Mouse (Mus musculus) spleen, postnatal 36 days (tissue): Measurements from ENCODE around the gene Inpp4a.

ENCODE experiments used
- DNase-seq, 2 experiments: peaks; one replicate each; pipeline ENCODE4 v3.0.0; 2022; ENCODE audit warnings: low spot score in 2 of 2, mixed read lengths in 1 of 2

Gene Inpp4a

DNA sequence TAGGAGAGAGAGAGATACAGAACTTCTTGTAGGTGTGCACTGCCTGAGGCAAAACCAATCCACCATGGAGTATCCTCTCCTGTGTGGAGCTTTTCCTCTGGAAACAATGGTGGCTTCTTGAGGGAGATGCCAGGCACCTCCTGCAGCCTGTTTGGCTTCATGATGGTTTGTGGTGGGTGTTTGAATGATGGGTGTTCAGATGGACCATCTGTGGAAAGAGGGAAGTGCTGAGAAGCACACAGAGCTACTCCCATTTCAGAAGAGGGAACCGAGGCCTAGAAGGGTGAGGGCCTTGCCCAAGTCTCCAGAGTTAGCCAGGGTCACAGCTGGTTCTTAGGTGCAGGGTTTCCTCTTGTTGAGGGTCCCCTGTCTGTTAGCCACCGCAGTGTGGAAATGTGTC lies 23.0 kb downstream of the Inpp4a start:
- no peak for DNase-seq

DNA sequence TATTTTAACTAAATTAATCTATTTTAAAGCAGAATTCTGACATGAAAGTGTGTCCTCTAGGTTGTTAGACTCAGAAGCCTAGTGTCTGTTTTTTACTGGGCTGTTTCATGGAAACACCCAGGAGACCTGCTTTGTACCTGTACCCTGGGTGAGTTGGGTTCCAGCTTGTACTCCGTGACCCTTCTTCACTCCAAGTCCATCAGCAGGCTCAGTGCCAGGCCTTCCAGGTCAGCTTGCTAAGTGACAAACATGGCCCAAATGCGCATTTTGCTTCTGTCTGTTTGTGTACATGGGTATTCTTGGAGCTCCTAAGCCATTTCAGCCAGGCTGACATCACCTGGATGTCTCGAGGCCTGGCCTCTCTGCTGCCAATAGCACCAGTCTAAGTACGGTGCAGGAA lies 23.5 kb downstream of the Inpp4a start:
- DNase-seq = no peak

DNA sequence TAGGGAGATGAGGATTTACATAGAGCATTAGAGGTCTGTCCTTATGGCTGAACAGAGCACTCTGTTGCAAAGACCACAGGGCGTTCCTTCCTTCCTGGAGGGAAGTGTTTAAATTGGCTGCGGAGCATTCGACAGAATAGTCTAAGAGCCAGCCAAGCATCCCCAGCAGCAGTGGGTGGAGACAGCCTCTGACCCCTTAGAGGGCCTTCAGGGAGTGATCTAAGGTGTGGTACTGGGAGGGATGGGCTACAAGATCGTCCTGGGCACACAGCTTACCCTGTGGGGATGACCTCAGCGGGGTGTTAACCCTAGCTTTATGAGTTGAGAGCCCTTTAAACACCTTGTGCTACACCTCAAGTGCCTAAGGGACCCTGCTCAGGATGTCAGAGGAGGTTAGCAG lies 24.9 kb downstream of the Inpp4a start:
- DNase-seq = no peak

DNA sequence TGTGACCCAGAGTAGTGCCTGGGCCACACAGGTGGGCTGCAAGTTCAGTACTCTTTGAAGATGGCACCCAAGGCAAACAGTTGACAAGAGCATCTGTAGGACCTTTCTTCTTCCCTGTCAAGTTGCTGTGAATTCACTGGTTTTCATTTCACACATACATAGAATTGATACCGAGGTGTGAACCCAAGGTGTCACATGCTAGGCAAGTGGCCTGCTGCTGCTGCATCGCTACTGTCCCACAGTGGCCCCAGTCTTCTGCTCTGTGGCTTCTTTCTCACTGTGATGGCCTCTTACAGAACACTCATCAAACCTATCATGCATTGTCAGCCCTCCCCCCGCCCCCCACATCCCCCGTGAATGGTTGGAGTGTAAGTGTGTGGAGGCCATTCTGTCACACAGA lies 27.6 kb downstream of the Inpp4a start:
- no peak for DNase-seq

DNA sequence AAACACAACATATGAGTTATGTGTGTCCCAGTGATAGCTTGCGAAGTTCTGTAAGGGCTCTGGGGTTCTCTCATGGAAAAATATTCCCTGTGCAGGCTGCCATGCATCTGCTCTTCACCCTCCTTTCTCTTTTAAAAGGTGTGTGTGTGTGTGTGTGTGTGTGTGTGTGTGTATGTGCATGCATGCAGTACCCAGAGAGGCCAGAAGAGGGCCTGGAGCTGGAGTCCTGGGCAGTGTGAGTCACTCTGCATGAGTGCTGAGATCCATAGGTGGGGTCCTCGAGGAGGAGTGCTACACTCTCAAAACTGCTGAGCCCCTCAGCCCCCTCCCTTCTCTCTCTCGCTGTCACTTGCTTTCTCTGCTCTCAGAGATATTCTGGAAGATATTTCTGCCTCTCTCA lies 29.5 kb downstream of the Inpp4a start:
- DNase-seq = no peak

DNA sequence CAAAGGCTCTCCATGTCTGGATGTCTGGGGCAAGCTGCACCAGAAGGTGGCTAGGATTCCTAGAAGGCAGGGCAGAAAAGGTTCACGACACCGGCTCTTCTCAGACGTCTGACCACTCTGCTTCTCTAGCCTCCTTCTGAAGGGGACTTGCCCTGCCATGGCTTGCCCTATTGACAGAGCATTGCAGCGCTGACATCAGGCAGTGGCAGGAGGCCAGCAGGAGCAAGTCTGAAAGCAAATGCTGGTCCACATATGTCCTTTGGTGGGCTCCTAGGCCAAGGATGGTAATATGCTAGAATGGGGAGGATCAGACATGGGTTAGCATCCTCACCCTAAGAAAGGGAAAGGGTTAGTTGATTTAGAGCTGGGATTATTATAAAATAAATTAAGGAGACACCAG lies 30.2 kb downstream of the Inpp4a start:
- DNase-seq = no peak

DNA sequence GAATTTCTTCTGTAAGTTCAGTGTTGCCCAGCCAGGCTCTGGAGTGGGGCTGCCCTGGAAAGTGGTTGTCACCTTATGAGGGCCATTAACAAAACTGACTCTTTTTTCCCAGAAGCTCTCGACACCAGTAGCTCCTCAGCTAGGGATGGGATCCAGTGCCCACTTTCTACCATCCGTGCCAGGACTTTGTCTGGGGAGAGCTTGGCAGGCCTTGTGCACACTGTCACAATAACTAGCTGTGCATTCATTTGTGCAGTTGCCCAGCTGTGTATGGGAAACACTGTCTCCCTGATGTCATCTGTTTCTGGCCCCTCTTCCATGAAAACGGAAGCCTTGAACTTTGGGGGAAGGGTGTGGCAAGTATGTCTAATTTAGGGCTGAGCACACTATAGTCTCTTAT lies 33.1 kb downstream of the Inpp4a start:
- DNase-seq = no peak

DNA sequence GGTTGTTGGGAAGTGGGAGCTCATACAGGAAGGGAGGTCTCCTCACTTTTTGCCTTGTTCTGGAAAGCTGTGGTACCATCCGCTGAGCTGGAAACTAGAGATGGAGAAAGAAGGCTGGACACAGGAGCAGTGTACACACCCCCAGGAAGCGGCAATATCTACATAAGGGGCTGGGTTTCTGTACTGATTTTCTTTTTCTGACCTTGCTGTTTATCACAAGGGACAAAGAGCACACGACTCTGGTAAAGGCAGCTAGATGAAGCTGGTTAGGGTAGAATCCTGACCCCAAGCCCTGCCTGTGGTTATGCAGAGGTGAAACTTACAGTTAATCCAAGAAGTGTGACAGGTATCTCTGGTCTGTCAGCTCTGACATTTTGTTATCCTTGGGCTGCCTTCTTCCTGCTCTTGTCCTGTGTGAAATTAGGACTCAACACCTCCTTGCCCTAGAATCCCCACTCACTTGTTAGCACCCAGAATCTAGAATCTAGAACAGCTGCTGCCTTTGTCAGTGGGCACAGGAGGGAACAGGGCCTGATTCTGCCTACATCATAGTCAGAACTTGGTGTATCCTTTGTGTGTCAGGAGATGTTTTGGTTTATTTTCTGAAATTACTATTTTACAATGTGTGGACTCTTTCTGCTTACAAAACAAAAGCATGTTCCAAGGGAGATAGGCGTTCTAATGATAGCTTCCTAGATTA lies 34.2 kb downstream of the Inpp4a start:
- DNase-seq = no peak

DNA sequence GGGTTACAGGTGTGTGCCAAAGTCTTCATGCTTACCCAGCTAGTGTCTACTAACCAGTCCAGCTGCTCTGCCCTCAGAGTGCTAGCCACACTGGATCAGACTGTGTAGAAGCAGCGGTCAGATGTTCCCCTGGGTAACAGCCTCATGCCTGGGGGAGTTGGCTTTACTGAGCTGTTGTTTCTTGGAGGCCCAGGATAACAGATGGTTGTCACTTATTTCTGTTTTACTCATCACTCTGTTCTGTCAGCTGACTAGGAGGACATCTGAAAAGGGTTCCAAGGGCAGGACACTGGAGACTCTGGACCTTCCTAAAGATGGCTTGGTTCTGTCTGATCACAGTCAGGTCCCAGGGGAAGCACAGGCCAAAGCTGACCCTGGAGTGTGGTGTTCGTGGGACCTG lies 36.4 kb downstream of the Inpp4a start:
- no peak for DNase-seq

DNA sequence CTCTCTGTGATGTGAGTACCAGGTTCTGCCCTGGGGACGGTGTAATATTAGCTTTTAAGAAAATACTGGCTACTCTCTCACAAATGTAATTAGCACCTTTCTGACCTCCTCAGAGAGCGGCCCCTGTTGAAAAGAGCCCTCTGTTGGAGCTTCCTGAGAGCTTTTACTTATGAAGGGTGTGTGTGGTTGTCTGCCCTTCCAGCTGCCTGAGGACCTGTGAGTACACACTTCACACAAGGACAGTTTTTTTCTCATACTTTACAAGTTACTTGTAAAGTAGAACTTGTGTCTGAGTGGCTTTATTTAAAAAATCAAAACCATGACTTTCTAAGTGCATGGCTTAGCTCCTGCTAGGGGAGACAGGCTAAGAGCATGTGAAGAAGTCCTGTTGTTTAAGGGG lies 37.1 kb downstream of the Inpp4a start:
- no peak for DNase-seq

DNA sequence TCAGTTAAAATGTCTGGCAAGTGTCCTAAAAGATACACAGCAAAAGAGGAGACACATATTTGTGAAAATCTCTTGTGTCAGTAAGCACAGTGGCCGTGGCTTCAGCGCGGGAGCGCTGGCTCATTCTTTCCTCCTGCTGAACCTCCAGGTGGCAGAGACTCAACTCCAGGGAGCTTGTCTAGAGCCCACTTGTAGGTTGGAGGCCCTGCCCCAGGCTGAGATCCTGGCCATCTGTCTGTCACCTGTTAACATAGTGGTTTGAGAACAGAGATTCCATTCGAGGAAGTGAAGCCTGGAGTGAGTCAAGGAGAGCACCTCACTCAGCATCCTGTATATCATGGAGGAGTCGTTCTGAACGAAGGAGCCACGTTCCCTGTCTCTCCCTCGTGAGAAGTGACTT lies 37.6 kb downstream of the Inpp4a start:
- no peak for DNase-seq

DNA sequence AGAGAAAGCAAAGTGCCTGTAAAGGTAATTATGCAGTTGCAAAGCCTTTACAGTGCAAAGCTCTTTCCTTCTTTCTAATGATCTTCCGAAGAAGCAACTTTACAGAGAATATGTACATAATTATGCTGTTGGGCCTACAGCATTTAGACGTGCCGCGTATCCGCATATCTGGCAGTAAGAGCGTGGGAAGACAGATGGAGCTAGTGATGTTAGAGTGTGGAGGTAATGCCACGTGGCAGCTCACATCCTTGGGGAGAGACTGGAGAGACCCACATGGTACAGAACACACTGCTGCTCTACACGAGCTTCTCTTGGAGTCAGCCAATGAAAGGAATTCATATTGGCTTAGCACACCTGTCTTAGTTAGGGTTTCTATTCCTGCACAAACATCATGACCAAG lies 39.5 kb downstream of the Inpp4a start:
- DNase-seq = no peak

DNA sequence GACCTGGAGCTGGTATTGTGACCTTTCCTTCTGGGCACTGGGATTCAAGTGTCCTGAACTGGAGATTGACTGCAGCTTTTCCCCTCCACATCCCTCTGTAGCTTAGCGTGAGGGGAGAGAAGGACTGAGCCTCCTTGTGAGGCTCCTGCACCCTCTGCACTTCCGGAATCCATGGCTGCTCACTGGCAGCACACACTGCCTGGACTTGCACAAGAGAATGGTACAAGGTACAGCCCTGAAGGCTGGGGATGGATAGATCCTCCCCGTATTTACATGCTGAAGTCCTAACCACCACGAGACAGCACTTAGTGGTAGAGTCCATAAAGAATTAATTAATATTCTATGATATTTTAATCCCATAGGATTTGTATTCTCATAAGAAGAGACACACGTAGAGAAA lies 41.7 kb downstream of the Inpp4a start:
- DNase-seq = no peak

DNA sequence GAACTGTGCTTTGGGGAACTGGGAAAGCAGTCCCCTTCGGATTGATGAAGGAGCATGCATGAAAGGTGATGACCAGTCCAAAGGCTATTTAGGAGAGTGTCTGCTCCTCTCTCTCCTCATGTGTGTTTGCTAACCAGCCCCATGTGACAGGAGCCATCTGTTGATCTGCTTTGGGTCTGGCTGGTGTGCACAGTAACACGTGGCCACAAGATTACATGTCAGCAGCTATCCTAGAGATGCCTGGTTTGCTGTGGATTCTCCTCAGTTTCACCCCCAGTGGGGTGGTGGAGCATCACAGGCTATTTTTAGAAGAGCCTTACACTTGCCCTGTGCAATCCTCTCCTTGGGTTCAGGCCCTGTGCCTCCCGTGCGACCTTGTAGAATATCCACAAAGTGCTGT lies 42.2 kb downstream of the Inpp4a start:
- no peak for DNase-seq

DNA sequence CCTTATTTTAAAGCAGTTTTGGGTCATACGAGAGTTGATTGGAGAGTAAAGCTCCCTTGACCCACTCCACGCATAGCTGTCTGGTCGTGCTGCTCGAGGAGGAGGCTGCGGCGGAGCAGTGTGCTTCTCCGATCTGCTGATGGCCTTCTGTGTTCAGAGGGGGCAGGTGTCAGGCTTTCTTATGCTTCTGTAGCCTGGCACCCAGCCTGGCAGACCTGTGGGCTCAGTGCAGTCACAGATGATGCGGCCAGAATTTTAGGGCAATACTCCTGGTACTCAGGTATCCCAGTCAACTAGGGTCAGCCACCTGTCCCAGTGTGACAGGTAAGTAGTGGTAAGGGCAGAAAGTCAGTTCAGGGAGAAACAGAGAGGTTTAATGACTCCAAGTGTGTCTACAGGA lies 42.9 kb downstream of the Inpp4a start:
- DNase-seq = no peak

DNA sequence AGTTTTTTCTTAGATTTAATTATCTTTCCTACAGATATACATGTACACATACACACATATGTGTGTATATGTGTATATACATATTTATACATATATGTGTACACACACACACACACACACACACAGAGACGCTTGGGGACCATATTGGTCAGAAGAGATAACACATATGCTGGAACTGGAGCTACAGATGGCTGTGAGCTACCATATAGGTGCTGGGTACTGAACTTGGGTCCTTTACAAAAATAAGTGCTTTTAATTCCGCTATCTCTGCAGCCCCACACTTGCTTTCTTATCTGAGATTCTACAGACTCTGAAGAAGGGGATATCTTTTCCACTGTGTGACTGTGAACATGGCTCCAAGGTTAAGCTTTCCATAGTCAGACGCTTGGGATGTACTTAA lies 43.6 kb downstream of the Inpp4a start:
- DNase-seq = no peak

DNA sequence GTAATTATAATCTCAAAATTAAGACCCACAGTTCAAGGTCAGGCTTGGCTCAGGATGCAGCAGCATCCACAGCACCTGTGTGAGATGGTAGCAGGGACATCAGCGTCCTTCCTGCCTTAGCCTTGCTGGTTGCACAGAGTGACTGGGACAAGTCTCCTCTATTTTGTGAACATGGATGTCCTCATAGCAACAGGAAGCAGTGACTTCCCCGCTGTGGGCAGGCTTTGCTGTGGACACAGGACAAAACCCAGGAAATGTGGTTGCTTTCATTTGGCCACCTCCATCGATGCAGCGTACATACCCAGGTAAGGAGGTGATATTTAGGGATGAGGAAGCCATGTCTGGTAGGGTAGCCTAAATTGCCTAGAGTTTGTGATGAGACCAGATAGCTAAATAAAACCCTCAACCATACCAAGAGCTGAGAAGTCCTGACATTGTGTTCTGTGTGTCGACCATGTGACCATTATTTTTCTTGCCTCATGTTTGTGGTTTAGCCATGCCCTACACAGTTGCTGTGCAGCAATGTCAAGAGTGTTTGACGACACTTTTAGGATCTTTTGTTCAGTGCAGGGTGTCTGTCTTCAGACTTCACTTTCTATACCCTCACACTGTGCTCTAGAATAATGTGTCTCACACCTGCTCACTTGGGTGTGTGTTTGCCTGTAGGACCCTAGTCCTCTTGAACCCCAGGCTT lies 44.7 kb downstream of the Inpp4a start:
- no peak for DNase-seq

DNA sequence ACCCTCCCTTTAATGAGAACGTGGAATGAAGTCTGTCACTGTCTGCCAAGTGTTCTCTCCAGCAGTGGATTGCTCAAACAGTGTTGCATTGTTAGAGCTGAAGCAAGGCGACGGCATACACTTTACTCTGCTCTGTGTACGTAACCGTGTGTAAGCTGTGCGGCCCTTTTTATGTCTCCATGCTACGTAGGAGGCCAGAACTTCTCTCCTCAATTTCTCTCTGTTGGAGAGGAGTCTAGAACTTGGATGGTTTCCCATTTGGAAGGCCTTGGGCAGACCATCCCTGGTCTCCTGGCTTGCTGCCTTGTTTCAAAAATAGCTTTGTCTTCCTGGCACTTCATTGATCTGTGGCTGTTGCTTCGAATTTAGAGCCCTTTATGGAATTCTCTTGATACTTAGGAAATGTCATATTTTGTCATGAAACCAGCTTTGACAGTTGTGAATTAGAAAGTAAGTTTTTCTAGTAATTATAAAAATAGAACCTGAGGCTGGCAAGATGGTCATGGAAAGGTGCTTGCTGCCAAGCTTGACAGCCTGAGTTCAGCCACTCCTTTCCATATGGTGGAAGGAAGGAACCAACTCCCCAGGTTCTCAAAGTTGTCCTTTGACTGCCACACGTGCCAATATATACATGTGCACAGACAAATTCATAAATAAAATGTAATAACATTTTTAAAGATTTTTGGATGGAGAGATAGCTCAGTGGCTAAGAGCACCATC lies 47.9 kb downstream of the Inpp4a start:
- DNase-seq = no peak

DNA sequence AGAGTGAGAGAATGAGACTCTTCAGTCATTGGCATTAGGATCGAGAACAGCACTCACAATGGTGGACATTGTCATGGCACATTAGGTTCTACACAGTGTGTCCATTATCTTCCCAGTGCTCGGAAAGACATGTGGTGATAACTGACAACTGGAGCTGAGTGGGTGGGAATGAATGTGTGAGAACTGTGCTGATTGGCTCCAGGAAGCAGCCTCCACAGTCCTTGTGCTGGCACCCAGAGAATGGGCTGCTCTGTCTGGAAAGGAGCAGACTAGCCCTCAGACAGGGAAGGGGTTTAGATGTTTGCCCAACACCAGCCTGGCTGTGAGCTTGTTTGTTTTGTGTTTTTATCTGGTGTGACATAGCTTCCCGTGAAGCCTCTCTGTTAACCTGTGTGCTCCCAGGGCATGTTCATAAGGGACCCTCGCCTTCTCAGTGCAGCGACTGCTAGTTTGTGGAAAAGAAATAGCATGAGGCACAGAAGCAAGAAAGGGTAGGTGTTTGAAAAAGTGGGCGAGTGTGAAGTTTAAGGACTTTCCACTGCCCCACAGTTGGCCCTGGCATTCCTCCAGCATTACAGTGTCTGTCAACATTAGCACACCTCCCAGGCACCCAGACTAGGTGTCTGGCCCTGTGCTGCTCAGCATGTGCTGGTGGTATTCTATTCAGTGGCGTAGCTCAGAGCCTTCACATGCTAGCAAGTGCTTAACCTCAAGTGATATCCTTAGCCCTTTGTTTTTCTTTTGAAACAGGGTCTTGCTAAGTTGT lies 51.4 kb downstream of the Inpp4a start:
- no peak for DNase-seq

DNA sequence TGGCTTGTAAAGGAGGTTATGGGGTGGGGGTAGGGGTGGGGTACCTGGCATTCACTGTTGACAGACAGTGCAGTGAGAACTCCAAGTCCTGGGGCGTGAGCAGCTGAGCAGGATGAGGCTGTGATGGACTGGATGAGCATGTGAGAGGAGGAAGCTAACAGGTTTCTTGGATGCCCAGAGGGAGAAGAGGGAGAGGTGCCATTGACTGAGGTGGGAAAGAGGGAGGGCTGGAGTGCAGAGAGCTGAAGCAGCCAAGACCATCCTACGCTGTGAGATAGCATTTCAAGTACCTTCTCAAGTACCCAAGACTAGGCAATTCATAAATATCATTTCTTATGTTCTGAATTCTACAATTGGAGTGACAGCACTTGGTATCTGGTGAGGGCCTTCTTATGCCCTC lies 52.3 kb downstream of the Inpp4a start:
- no peak for DNase-seq

DNA sequence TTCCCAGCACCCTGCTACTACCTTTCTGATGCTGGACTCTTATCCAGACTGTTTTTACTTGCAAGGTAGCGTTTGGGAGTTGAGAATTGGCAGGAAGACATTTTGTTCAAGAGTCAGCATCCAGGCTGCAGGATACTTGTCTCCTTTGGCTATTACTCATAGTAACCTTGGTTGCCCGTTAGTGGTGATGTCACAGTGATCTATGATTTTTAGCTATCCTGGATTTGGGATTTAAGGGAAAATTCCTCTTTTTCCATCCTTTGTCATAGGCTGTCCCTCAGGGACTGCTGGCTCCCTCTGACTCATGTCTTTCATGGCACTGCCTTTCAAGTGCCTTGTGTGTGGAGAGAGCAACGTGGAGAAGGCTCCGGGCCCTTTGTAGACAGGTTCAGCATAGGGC lies 53.8 kb downstream of the Inpp4a start:
- no peak for DNase-seq

DNA sequence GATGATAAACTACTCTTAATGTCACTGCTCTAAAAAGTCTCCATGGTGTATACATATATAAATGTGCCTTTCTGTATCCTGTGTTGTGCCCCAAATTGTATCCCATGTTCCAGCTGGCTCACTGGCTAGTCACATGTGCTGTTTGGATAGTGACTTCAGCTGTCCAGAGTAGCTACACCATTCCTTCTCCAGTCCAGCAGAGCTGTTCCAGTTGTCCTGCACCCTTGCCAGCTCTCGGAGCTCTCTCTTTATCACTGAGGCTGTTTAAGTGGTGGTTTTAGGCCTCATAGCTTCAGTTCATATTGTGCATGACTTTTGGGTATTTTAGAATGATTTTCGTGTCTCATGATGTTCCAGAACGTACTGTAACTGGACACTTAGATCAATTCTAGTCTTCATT lies 55.8 kb downstream of the Inpp4a start:
- DNase-seq = no peak
